Mouse (Mus musculus) ES-E14 (cell line): ENCODE data around the gene Cyb561a3.

Source experiments
- CHD2 ChIP-seq: IDR thresholded peaks from 2 replicates; pipeline ENCODE4 v1.6.1; 2014; ENCODE audit warnings: mild to moderate bottlenecking, low read depth, low read length, inconsistent platforms
- MAFK ChIP-seq: IDR thresholded peaks from 2 replicates; pipeline ENCODE4 v1.6.1; 2014; ENCODE audit warnings: mild to moderate bottlenecking, low read depth, low read length, inconsistent platforms; ENCODE audit not compliant: insufficient read depth

DNA sequence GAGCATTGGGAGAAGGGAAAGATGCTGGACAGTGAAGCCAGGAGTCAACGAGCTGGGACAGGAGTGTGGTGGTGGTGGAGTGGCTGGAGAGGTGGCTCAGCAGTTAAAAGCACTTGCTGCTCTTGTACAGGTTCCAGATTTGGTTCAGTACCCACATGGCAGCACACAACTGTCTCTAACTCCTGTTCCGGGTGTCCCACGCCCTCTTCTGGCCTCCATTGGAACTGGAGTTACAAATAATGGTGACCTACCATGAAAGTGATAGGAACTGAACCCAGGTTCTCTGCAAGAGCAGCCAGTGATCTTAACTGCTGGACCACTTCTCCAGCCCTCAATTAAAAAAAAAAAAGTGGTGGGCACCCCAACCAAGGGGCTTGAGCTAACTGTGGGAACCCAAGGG lies 21.2 kb downstream of the Cyb561a3 start:
- no peak for TF ChIP-seq MAFK
- TF ChIP-seq CHD2 = no peak
